Mouse (Mus musculus): ENCODE results near the gene Klc4.

Gene Klc4

DNA sequence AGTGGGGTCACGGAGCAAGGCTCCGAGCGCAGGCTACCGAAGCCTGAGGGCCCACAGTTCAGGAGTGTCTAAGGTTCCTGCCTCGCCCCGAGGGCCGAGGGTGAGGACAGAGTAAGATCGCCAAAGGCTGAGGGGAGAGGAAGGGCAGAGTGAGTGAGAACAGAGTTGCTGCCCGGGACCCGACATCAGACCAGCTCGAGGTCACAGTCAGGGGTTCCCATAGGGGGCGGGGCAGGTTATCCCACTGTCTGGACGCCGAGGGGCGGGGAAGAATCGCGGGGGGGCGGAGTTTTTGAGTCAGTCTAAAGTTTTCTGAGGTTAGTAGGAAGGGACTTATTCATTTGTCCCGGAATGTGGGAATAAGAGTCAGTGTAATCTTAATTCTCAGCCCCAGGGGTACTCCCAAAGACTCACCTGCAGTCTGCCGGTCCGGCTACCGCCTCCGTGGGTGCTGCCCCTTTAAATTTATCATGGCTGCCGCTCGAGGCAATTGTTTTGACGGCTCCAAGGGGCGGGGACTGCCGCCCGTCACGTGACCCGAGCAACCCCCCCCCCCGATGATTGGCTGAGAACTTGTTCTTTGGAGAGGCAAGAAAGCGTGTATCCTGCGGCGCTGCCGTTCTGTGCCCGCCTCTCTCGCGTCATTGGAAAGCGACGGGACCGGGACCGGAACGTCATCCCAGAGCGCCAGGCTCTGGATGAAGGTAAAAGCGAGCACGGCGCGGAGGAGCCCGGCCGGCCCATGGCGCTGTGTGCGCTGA lies at the start of gene Klc4, which contains the start of gene Mrpl2:
Gene Klc4 (minus strand): TSS at position 462 of the 761 bp plus-strand sequence.
Gene Mrpl2 (plus strand): TSS at position 669 of the 761 bp plus-strand sequence.
- peak; percentile 99 for DNase-seq

DNA sequence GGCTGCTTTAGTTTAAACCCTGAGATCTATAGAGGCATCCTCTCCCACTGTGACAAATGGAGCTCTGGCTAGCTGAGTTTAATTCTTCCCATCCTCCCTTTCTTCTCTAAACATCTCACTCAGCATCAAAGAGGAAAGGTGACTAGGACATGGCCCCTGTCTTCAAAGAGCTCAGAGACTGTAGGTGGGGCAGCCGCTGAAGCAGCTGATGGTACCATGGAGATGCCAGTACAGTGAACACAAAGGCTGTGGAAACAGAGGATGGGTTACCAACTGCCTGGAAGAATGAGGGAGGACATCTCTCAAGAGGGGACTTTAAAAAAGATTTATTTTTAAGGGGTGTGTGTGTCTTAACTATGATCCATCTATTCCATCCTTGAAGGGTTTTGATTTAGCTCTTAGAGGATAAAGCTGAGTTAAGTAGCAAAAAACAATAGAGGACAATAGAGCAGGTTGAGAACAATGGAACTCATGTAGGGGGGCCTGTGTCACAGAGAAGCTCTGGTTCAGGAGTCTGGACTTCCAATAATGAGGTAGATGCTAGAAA lies 48.8 kb upstream of the Klc4 start:
- no peak for DNase-seq

DNA sequence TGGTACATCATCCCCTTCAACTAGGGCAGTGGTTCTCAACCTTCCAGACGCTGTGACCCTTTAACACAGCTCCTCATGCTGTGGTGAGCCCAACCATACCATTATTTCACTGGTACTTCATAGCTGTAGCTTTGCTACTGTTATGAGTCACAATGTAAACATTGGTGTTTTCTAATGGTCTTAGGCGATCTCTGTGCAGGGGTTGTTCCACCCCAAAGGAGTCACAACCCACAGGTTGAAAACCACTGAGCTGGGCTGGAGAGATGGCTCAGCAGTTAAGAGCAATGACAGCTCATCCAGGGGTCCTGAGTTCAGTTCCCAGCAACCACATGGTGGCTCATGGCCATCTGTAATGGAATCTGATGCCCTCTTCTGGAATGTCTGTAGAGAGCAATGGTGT lies 45.6 kb upstream of the Klc4 start:
- no peak for DNase-seq

GRCm38 (mm10) chr17:46690665-46691064 lies 44.8 kb upstream of the Klc4 start:
- DNase-seq: no peak

DNA sequence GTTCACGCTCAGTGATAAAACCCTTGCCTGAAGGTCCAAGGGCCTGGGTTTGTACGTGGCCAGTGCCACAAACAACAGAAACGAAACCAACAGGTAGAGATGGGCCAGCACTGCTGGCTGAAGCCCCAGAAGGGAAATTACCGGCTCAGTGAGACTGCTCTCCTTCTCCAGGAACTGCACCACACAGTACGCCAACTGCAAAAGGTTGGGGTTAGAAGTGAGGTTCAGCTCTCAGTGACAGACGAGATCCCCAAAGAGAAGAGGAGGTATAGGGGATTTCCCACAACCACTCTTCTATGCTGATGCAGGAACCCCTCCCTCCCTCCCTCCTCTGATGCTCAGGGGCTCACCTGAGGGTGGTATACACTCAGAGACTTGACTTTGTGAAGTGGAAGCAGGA lies 40.1 kb upstream of the Klc4 start:
- no peak for DNase-seq

GRCm38 (mm10) chr17:46682654-46683389 lies 37.0 kb upstream of the Klc4 start:
- DNase-seq: peak; percentile 25

GRCm38 (mm10) chr17:46681466-46682118 lies 35.8 kb upstream of the Klc4 start:
- DNase-seq: no peak

- peak; percentile 99 for DNase-seq
Measured at GRCm38 (mm10) chr17:46680760-46681373, 35.0 kb upstream of the Klc4 start, which contains the start of gene Klhdc3. Klhdc3 (minus strand) TSS chr17:46680914.

- DNase-seq: peak; percentile 60
Measured at GRCm38 (mm10) chr17:46679843-46680759, 34.3 kb upstream of the Klc4 start.

- no peak for DNase-seq
Measured at GRCm38 (mm10) chr17:46678911-46679310, 33.1 kb upstream of the Klc4 start.

DNA sequence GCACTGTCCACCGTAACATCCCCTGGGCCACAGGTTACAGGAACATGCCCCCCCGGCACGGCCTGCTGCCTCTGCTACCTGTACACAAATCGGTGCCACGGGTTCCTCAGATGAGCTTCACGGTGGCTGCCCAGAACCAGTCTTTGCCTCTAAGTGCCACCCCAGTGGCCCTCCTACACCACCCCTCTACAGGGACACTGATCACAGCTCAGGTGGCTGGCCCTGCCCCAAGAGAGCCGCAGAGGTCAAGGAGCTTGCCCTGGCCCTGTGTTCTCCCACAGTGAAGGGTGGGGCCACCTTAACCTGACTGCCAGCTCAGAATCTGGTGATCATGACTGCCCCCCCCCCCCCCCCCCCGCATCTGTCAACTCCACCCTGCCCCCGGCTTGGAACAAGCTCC lies 32.6 kb upstream of the Klc4 start, which contains the start of gene Mea1:
Gene Mea1 (plus strand): TSS at position 378 of the 400 bp plus-strand sequence.
- DNase-seq: no peak

DNA sequence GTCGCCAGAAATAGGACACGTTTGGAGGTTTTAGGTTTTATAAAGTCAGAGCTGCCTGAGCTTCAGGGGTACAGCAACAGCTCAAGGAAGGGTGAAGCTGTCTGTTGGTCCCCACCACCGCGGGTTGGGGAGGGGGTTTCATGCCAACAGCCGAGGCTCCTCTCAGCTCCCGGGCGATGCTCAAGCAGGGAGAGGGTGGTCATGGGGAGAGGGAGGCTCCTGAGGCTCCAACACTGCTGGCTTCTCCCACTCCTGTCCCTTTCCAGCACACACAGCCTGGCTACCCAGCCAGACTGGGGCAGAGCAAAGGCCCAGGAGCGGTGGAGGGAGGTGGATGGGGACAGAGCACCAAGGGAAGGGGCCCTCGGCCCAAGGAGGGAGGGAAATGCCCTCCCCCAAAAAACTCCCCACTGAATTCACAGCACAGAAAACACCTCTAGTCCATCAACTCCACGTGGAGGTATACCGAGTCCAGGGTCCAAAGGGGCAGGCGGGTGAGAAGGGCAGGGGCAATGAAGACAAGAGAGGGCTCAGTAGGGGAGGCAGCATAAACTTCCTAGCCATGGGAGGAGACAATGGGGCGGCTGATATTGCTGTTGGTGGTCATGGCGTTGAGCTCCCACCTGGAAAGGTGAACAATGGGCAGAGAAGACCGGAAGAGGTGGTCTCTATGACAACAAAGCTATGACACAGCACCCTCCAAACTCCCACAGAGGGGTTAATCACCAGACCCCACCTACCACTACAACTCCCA lies 28.9 kb upstream of the Klc4 start:
- no peak for DNase-seq

DNA sequence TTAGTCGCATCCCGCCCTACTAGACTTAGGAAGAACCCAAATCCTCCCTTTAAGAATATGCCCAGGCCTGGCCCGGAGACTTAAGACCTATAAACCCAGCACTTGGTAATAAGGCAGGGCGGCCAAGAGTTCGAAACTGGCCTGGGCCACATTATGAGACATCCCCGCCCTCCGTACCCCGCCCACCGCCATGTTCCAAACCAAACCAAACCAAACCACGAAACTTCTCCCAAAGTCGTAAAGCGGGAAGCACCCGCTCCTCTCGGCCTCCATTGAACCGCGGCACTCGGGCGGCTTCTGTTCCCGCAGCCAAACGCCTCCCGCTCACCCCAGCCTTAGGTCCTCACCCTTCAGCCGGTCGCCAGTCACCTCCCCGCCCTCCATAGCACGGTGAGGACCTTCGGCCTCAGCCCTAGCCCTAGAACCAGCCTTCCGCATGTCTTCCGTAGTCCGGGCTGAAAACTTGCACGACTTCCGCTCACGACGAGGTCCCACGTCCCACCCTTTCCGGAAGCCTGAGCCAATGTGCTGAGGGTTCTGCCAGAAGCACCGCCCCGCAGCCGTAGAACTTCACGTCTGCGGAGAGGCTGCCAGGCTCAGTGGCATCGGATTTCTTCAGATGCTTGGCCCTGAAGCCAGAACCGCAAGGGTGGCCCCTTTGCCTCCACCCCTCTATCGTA lies 28.2 kb upstream of the Klc4 start, which contains the start of gene Rrp36:
Gene Rrp36 (minus strand): TSS at position 503 of the 680 bp plus-strand sequence.
- DNase-seq: peak; percentile 89

GRCm38 (mm10) chr17:46669911-46670310 lies 24.1 kb upstream of the Klc4 start:
- no peak for DNase-seq

GRCm38 (mm10) chr17:46667712-46668111 lies 21.9 kb upstream of the Klc4 start:
- DNase-seq: no peak

DNA sequence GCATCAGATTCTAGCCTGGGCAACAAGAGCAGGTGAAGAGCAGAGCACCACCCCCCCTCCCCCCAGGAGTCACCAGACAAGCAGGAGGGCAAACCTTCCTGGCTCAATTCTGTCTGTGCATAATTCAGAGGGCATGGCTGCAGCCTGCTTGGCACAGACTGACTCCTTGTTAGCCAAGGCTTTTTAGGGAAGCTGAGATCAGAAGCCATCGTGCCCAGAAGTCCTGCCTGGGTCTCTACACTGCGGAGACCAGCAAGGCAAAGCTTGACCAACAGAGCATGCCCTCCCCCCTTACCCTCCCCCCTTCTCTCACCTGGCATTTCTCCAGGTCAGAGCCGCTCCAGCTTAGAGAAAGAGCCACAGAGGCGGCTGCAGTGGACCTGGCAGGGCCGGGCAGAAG lies 16.9 kb upstream of the Klc4 start:
- DNase-seq: no peak

- DNase-seq: no peak
Measured at GRCm38 (mm10) chr17:46661981-46662380, 16.2 kb upstream of the Klc4 start.

DNA sequence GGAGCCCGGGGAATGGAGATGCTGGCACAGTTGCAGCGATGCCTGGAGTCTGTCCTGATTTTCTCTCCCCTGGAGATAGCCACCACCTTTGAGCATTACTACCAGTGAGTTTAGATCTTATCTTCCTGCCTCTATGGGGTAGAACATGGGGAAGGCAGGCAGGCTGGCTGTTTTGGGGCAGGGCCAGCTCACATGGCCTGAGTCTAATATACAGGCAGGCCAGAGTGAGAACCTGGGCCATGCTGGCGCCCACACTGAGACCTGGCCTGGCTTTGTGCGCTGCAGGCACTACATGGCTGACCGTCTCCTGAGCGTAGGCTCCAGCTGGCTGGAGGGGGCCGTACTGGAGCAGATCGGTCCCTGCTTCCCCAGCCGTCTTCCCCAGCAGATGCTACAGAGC lies 15.5 kb upstream of the Klc4 start:
- no peak for DNase-seq

DNA sequence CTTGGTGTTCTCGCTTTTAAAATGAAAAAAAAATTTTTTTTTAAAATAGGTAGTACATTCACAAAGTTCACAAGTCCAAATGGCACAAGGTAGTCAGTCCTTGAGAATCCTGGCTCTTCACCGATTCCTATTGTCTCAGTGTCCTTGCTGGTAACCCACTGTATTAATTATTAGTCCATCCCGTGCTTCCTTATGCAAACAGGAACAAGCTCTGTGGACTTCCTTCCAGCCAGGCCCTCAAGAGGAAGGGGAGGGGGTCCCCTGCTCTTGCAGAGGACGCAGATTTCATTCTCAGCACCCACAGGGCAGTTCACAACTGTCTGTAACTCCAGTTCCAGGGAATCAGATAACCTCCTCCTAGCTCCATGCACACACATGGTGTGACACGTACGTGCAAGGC lies 10.2 kb upstream of the Klc4 start:
- no peak for DNase-seq
